Mouse (Mus musculus) gastrocnemius, postnatal 36 days (tissue): ENCODE data around the gene Mtmr14. TPM values are rescaled to one million over a fixed set of nuclear protein-coding genes. Genes with fewer than 3 reads are reported as not detected.

ENCODE experiments used
- DNase-seq, 2 experiments: peaks; one replicate each; pipeline ENCODE4 v3.0.0; 2022
- intact Hi-C: fragments of 180-260 bp; cut with DNase I; formaldehyde crosslinking; loops from one replicate; pipeline ENCODE4 v1.15.1; 2025
- long read RNA-seq, 2 experiments: library from polyadenylated mRNA; stranded (forward); transcript quantifications; one replicate each; pipeline ENCODE4 v2.0.0; 2021
- total RNA-seq, 2 experiments: library from RNA; stranded (reverse); gene quantifications; 2 replicates each; pipeline ENCODE4 v1.2.3; 2021

Mtmr14 gene
- total RNA-seq: 10 to 100 TPM; 13.4 to 15.2 TPM
- long read RNA-seq, experiment 1, transcript Mtmr14-201 (19 exons, 2,676 nt): major isoform, 10 of 30 reads
- long read RNA-seq, experiment 1, partial matches to known transcripts: 0 of 30 reads
- long read RNA-seq, experiment 1, other reads (novel, unspliced or antisense): 20 of 30 reads
- long read RNA-seq, experiment 2, transcript Mtmr14-201 (19 exons, 2,676 nt): major isoform, 7 of 44 reads
- long read RNA-seq, experiment 2, partial matches to known transcripts: 2 of 44 reads
- long read RNA-seq, experiment 2, other reads (novel, unspliced or antisense): 35 of 44 reads

DNA sequence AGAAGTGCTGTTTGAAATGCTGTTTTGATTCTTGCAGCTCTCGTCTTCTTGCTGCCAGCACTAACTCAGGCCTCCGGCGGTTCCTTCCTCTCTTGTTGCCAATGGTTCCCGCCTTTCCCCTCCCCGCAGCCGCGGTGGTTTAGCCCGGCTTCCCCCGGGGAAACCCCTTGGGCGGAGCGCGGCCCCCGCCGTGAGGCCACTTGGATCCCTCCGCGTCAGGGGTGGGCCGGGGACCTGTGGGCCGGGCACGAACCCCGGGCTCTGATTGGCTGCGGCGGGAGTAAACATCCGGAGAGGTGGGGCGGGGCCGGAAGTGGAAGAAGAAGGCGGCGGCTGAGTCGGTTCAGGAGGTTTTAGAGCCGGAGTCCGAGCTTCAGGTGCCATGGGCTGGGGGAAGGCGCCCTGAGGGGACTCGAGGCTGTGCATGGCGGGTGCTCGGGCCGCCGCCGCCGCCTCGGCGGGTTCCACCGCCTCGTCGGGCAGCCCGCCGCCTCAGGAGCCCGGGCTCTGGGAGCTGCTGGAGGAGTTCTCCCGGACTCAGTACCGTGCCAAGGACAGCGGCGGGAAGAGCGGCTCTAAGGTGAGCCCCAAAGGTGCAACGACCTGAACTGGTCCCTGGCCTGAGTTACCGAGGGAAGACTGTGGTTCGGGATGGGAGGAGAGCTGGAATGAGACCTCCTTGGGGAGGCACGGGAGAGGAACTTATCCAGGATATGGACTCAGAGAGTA, at the start of gene Mtmr14:
Mtmr14 (plus strand) TSS at position 302 of the 729 bp plus-strand sequence.
- intact Hi-C loops: loop anchor here (5.0 to 10.0 kb wide), 2 partner anchors 70 to 203 kb away; partner anchors contain the start of gene Brpf1
- peak; percentile 99 for DNase-seq

DNA sequence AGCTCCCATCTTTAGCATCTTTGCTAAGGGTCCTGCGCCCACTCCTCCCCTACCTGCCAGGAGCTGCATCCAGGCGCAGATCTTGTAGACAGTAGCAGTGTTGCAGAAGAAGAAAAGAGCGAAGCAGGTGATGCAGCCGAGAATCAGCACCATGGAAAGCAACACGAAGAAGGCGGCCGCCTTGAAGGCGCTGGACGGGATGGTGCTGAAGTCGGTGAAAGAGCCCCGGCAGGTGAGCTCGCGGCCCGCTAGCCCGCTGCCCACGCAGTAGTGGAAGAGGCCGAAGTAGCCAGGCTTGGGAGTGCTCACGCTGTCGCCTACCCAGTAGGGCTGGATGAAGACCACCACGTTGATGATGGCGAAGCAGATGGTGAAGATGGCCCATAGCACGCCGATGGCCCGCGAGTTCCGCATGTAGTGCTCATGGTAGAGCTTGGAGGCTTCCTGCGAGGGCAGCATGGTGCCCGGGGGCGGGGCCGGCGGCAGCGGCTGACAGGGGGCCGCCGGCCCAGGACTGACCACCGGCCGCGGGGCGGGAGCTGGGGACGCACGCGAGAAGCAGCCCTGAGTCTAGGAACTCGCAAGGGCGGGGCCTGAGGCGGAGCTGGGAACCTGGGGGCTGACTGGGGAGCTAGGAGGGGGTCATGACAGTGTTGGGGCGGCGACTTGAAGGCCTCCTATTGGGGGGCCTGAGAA, 43.7 kb upstream of the Mtmr14 start:
- intact Hi-C loops: no loop called here
- DNase-seq: no peak

DNA sequence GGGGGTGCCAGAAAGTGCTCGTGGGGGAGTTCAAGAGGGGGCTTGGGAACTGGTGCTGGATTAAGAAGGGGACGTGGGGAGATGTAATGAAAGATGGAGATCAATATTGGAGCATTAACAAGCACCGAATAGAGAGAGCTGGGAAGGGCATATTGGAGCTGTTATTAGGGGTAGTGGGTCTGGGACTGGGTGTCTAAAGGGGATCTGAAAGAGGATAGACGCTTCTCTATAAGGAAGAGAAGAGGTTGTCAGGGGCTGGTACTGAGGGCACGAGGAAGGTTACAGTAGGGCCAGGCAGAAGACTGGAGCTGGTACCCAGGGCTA, 43.2 kb upstream of the Mtmr14 start:
- no peak for DNase-seq
- intact Hi-C loops: no loop called here

DNA sequence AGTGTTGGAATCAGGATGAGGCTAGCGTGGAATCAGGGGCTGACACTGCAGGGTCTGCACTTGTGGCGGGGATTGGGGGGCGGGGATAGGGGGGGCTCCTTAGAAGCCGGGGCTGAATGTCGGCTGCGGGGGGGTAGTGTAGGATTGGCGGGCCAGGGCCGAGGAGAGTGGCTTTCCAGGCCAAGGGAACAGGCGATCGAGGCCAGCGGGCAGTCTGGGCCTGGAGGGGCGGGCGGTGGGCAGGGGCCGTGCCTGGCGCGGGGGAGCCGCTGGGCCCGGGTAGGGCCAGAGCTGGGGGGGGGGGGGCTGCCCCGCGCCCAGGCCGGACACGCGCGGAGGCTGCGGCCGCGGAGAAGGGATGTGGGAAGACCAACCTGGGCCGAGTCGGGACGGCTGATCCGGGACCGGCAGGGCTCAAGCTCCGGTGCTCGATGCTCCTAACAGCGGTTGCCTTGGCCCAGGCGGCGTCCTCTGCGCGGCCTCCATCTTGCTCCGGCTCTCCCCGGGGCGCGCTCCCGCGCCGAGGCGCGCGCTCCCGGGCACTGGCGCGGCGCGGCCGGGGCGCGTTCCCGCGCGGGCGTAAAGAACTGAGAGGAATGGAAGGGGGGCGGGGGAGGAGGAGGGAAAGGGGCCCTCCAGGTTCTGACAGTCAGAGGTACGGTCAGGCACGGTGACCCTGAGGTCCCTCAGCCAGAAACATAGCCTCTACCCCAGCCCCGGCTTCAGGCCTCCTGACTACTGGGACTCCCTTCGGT, 42.6 kb upstream of the Mtmr14 start, which contains the start of gene Lhfpl4:
Lhfpl4 (minus strand) TSS at position 544 of the 755 bp plus-strand sequence.
- no peak for DNase-seq
- intact Hi-C loops: no loop called here

DNA sequence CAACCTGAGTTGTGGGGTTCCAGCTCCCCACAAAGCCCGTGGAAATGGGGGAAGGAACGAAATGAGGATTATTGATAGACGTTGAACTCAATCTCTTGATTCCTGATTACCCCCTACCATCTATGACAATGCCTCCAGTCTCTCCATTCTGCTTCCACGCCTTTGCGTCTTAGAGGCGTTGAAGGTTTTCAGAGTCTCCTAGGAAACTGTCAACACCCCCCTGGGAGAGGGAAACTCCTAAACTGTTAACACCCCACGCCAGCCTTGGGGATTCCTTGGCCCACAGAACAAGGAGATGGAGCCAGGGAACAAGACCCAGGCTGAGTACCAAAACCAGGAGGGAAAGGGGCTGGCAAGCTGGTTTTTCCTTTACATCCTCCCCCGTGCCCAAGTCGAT, 42.0 kb upstream of the Mtmr14 start:
- DNase-seq: no peak
- intact Hi-C loops: no loop called here

DNA sequence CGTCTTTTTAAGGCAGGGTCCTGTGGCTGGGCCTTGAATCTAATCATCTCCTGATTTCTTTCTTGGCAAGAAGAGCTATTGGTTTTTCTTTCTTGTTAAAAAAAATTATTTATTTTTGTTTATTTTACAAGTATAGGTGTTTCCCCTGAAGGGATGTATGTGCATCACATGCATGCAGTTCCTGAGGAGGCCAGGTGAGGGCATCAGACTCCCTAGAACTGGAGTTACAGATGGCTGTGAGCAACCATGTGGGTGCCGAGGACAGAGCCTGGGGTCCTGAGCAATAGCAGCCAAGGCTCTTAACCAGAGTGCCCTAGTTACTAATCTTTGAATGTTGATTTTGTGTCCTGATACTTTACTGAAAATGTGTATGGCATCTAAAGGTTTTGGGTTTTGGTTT, 21.4 kb upstream of the Mtmr14 start:
- no peak for DNase-seq
- intact Hi-C loops: no loop called here

GRCm38 (mm10) chr6:113225798-113226197, 11.8 kb upstream of the Mtmr14 start:
- no peak for DNase-seq
- intact Hi-C loops: no loop called here

- intact Hi-C loops: no loop called here
- DNase-seq: no peak
Measured at GRCm38 (mm10) chr6:113226705-113227104, 10.9 kb upstream of the Mtmr14 start.

DNA sequence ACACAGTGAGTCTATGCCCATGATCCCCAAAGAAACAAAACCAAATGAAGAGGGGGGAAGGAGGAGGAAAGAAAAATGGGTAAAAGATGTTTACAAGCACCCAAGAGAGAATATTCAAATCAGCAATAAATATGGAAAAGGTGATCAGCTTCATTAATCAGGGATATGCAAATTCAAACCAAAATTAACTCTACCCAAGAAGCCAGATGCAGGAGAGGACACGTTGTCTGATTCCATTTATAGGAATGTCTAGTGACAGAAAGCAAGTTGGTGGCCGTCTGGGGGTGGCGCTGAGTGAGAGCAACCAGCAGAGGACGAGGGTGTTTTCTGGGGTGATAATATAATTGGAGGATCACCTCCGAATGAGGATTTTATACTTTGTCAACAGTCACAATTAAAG, 2.5 kb upstream of the Mtmr14 start:
- intact Hi-C loops: loop anchor here (5.0 to 10.0 kb wide), 2 partner anchors 72 to 200 kb away; partner anchors contain the start of gene Brpf1
- no peak for DNase-seq

DNA sequence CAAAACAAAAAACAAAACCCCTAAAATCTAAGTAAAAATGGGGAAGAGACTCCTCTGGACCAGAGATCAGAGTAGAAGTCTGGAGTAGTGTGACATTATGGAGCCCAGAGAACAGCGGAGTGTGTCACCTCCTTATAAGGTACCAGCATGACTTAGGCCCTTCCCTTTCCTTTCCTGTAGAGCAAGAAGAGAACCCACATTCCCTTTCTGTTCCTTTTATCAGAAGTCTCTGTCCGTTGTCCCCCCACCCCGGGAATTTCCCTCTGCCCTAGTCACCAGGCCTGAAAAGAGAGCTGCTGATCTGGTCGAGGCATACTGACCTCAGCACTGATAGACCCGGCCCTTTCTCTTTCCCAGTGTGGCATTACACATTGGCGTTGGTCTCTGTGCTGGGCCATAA, 799 bp downstream of the Mtmr14 start:
- DNase-seq: no peak
- intact Hi-C loops: loop anchor here (5.0 to 10.0 kb wide), 2 partner anchors 69 to 204 kb away; partner anchors contain the start of gene Brpf1

DNA sequence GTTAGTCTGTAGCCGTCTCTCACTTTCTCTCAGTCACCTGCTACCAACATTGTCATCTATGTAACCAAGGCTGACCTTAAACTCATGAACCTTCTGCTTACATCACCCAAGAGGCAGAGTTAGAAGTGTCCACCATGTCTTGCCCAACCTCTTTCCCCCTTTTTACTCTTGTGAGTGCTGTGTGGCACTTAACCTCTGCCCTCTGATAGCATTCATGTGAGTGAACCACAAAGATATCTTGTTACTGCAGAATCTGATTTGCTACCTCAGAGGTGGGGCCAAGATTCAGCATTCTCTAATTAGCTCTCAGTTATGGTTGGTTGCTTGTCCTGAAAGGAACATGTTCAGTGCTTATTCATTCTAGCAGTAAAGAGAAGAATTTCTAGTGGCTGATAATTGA, 5.1 kb downstream of the Mtmr14 start:
- intact Hi-C loops: loop anchor here (10.0 kb wide), 1 partner anchor 548 kb away; the partner anchor contains the start of gene Rad18
- no peak for DNase-seq

DNA sequence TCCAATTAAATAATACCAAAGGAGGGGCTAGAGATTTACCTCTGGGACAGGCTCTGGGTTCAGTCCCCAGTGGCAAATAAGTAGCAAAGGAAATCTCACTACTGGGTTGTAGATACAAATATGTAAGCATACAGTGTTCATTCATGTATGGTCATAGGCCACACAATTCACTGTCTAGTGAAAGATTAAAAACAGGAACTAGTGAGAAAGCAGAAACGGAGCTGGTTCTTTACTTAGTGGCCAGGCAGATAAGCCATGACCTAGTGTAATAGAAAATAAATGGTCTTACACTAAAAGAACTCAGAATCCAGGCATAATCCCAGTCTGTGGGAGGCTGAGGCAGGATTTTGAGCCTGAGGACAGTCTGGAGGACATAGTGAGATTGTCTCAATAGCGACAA, 7.9 kb downstream of the Mtmr14 start:
- intact Hi-C loops: loop anchor here (10.0 kb wide), 1 partner anchor 551 kb away; the partner anchor contains the start of gene Rad18
- DNase-seq: no peak

- intact Hi-C loops: no loop called here
- no peak for DNase-seq
Measured at GRCm38 (mm10) chr6:113250786-113251185, 13.1 kb downstream of the Mtmr14 start.

GRCm38 (mm10) chr6:113251921-113252320, 14.3 kb downstream of the Mtmr14 start:
- intact Hi-C loops: no loop called here
- no peak for DNase-seq

DNA sequence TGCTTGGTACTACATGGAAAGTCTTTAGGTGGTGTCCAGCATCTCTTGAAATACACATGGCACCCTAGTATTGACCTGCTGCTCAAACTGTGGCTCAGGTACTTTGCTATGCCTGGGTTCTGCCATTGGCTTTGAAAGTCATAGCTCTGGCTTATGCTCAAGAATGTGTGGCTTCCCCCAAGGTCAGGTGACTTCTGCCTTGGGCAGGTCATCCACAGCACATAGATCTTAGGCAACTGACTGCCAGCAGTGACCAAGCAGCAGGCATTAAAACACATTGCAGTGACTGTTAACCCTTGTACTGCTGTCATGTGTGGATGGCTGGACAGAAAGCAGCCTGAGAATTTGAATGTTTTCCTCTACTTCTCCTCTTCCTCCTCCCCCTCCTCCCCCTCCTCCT, 17.3 kb downstream of the Mtmr14 start:
- no peak for DNase-seq
- intact Hi-C loops: no loop called here

GRCm38 (mm10) chr6:113261174-113261858, 23.7 kb downstream of the Mtmr14 start:
- DNase-seq: no peak
- intact Hi-C loops: no loop called here

- DNase-seq: no peak
- intact Hi-C loops: no loop called here
Measured at GRCm38 (mm10) chr6:113263531-113263930, 25.9 kb downstream of the Mtmr14 start.

GRCm38 (mm10) chr6:113264429-113264828, 26.8 kb downstream of the Mtmr14 start:
- intact Hi-C loops: no loop called here
- DNase-seq: no peak

DNA sequence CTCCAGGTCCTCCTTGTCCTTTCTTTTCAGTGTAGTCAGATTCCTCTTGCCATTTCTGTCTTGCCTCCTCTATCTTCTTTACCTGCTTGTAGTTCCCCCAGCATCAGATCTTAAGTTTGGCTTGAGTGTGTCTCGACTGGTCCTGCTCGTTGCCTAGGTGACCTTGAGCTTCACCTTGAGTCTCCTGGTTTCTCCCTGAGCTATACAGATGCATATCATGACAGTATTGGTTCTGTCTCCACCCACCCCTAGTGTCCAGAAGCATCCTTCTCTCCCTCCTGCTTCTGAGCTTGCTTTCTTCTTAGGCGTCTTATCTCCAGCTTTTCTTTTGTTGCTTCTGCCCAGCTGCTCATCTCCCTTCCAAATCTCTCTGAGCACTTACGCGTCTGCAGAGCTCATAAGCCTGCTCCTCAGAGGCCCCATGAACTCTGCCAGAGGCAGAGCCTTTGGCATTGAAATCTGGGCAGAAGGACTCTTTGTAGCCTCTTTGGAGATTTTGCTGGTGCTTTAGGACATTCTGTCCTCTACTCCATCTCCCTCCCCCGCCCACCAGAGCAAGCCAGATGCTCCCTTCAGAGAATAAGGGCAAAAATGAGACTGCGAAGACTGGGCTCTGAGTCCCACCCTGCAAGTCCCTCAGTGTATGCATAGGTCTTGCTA, 29.5 kb downstream of the Mtmr14 start:
- DNase-seq: no peak

More for the DNA sequence above, 29.5 kb downstream of the Mtmr14 start:
- intact Hi-C loops: no loop called here
